Mouse (Mus musculus): ENCODE measurements at regions not wholly inside any gene's neighbourhood (a gene's known extent, or its start where the extent isn't known, plus 50 kb on each side); places are given as distances from the start of the nearest gene placed in this dataset.

DNA sequence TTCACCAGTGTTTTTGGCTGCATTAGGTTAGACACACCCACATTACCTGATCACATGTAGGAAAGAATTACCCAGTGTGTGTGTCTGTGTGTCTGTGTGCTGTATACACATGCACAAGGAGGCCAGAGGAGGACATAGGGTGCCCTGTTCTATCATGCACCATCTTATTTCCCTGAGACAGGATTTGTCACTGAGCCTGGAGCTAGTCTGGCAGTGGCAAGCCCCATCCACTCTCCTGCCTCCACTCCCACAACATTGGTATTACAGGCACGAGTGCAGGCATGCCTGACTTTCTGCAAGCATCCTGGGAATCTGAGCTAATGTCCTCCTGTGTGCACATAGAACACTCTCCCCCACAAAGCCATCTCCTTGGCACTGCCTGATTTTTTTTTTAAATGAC, 162.1 kb upstream of the Cops8 start:
- DNase-seq, result no peak
- intact Hi-C loops (cut with DNase I; ENCODE audit: low total_unique reads), result no loop called here

DNA sequence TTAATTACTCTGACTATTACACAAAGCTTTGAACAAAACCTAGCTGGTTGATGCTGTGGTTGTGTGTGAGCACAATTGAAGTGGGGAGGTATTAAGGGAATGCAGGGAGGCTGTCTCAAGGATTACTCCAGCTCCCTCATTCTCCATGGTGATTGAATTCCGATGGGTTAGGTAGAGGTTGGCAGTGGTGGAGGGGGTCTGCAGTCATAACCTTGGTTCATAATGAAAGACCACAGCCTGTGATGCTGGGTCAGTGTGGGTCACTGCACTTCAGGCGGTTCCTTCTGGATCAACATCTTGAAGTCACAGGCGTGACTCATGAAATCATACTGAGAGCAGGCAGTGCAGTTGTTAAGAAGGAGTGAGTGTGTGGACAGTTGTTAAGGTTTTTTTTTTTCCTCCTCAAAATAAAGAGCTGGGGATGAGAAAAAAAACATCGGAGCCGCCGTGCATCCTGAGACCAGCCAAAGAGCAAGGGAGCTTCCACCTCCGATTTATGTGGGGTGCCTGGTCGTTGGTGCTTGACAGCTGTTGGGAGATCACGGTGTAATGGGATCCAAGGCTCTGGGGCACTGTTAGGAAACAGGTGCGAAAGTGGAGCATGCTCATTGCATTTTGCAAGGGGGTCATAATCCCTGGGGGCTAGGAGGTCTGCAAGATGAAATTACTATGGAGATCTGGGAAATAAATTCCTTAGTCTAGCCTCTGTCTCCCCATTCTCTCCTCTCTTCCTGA, 161.5 kb upstream of the Cops8 start:
- intact Hi-C loops (cut with DNase I; ENCODE audit: low total_unique reads), result no loop called here
- no peak for DNase-seq

GRCm38 (mm10) chr1:90442250-90443240, 160.2 kb upstream of the Cops8 start:
- intact Hi-C loops (cut with DNase I; ENCODE audit: low total_unique reads), result no loop called here
- DNase-seq, result no peak

DNA sequence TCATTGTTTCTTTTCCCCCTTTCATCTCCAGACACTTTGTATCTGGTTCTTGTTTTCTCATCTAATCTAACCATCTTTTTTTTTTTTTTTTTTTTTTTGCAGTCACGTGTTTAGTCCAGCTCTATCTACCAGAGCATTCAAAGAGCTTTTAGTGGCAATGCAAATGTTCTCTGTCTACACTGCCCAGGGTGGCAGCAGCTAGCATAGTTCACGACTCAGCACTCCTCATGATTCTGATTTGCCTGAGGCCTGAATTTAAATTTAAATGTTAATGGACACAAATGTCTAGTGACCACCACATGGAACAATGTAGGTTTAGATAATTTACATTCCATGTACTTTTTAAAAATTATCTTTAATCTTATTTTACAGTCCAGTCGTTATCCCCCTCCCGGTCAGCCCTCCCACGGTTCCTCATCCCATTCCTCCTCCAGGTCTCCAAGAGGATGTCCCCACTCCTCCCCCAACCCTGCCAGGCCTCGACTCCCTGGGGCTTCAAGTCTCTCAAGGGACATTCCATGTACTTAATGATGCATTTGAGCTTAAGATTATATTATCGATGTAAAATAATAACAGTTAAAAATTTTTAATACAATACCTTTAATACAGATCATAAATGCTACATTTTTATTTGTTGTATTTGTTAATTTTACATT, 153.1 kb upstream of the Cops8 start:
- intact Hi-C loops (cut with DNase I; ENCODE audit: low total_unique reads), result no loop called here

DNA sequence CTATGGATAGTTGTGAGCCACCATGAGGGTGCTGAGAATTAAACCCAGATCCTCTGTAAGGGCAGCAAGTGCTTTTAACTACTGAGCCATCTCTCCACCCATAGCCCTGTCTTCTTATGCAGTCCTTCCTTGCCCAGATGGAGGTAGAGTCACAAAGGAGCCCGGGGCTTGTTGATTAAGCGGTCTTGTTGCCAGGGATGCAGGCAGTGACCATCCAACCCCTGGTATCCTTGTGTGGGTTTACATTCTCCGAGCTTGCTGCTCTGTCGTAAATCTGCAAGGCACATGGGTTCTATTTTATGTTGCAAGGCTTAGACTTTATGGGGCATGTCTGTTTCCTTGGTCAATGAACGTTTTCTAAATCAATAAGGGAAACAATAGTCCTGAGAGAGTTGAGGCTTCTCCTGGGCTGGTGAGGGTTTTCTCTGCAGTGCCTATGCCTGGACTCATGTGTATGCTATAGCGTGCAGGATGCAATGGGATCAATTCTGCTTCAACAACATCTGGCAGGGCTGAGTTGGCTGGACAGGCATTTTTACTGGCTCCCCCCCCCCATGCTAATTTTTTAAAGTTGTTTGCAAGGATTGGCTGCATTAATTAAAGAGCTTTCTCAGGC, 150.7 kb upstream of the Cops8 start:
- intact Hi-C loops (cut with DNase I; ENCODE audit: low total_unique reads), result no loop called here

More for the DNA sequence above, 153.1 kb upstream of the Cops8 start:
- no peak for DNase-seq

GRCm38 (mm10) chr1:90454263-90454662, 148.5 kb upstream of the Cops8 start:
- DNase-seq, result no peak
- intact Hi-C loops (cut with DNase I; ENCODE audit: low total_unique reads), result no loop called here

More for the DNA sequence above, 150.7 kb upstream of the Cops8 start:
- no peak for DNase-seq

DNA sequence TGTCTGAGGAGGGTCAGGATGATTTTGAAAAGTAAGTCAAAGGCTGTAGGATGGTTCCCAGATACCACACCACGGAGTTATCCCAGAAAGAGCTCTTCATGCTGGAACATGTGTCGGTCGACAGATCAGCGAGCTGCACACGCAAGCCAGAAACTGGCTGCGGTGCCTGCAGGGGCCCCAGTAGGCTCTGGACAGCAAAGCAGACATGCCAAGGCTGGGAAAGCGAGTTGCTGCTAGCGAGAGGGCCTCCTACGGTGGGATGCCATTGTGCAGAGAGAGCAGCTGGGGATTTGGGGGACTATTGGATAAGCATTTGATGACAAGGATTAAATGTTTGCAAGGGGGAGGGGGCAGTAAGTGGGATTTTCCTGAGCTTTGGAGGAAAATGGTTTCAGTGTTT, 145.4 kb upstream of the Cops8 start:
- intact Hi-C loops (cut with DNase I; ENCODE audit: low total_unique reads), result no loop called here
- DNase-seq, result no peak

GRCm38 (mm10) chr1:90458176-90458575, 144.6 kb upstream of the Cops8 start:
- DNase-seq, result no peak
- intact Hi-C loops (cut with DNase I; ENCODE audit: low total_unique reads), result no loop called here

DNA sequence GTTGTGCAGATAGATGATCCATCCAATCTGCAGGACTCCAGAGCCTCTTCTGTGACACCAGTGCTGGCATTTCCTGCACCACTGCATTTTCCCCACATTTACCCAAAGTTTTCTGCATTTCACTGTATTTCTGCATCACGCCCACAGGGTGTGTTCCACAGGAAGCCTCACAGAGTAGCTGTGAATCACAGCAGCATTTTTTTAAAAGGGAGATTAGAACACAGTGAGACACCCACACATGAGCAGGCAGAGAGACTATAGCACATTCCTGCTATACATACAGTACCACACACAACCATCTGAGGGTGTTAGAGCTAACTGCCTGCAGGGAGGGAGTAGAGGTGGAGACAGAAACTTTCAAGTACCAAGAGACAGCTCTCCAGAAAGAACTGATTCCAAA, 141.1 kb upstream of the Cops8 start:
- intact Hi-C loops (cut with DNase I; ENCODE audit: low total_unique reads), result no loop called here
- no peak for DNase-seq

GRCm38 (mm10) chr1:90463302-90463701, 139.5 kb upstream of the Cops8 start:
- no peak for DNase-seq
- intact Hi-C loops (cut with DNase I; ENCODE audit: low total_unique reads), result no loop called here

DNA sequence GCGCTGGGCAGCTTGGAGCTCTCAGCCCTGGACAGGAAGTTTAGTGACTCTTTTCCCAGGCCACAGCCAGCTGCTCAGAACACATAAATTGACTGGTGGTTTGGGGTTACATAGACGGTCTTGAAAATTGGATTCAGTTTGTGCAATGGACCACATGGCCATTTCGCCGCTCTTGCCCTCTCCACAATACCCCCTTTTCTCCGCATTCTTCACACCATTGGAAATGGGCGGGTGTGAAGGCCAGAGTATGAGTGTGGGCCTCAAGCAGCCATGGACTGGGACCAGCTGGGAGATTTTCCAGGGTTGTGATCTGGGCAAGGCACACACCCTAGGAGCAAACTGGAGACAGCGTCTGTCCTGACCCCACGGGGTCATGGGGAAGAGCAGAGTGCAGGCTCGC, 135.1 kb upstream of the Cops8 start:
- no peak for DNase-seq
- intact Hi-C loops (cut with DNase I; ENCODE audit: low total_unique reads), result no loop called here

DNA sequence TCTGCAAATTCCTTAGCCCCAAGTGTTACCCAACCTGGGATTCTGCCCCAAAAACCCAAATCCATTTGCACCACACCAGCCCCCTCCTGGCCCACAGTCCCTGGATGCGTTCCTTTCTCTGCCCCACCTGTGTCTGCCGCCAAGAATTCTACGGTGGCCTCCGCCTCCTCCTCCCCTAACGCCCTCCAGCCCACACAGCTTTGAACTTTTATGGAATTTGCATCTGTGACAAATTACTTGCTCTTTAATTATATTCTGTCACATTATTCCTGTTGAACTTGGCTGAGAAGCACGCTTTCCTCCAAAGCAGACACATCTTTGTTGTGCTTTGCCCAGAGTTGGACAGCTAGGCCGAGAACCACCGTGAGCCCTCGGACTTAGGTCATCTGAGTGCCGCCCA, 131.8 kb upstream of the Cops8 start:
- DNase-seq, result no peak
- intact Hi-C loops (cut with DNase I; ENCODE audit: low total_unique reads), result no loop called here

- DNase-seq, result no peak
- intact Hi-C loops (cut with DNase I; ENCODE audit: low total_unique reads), result no loop called here
Observed at GRCm38 (mm10) chr1:90471806-90472205, 131.0 kb upstream of the Cops8 start.

DNA sequence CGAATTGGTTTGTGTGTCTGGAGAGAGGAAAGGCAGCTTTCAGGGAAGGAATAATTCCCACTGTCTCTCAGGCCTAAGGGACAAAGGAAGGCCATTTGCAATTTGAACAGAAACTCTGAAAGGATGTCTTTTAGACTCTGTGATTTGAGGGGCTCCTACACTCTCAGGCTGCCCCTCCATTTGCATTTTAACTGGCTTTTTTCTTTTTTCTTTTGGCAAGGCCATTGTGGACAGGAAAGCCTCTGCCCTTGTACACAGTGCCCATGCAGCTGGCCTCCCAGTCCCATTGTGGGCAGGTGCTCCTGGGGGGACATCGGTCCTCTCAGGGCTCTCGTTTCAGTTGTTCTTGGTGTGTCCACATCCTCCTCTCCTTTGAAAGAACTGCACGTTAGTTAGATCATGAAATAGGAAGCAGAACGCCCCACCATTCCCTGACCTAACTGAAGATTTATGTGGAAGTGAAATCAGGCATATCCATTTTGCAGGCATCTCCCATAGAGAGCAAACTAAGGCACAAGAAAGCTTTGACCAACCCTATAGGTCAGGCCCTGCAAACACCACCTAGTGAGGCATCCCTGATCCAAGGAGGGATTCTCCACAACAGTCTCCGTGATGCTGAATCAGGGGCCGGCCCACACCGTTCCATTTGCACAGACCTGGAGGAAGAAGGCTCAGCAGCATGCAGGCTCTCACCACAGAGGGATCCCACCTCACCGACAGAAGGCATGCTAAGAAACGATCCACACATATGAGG, 127.5 kb upstream of the Cops8 start:
- intact Hi-C loops (cut with DNase I; ENCODE audit: low total_unique reads), result no loop called here
- no peak for DNase-seq

GRCm38 (mm10) chr1:90476556-90477243, 126.1 kb upstream of the Cops8 start:
- intact Hi-C loops (cut with DNase I; ENCODE audit: low total_unique reads), result no loop called here
- no peak for DNase-seq

- intact Hi-C loops (cut with DNase I; ENCODE audit: low total_unique reads), result no loop called here
- DNase-seq, result no peak
Observed at GRCm38 (mm10) chr1:90478839-90479238, 123.9 kb upstream of the Cops8 start.

- DNase-seq, result no peak
- intact Hi-C loops (cut with DNase I; ENCODE audit: low total_unique reads), result no loop called here
Observed at GRCm38 (mm10) chr1:90481247-90481646, 121.5 kb upstream of the Cops8 start.

DNA sequence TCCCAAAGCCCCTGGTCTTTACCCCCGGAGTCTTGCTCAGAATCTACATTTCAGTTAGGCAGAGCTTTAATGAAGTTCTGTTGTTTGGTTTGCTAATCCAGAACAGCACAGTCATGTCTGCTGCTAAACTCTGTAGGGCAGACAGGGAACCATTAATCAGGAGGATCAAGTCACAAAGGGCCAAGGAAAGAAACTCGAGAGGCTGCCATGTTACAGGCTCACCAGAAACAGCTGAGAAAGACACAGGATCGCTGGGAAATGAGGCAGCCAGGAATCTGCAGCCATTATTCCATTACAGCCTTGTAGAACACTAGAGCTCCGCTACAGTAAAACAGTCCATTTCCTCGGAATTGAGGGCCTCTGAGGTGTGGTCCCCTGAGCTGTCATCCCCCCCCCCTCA, 121.1 kb upstream of the Cops8 start:
- DNase-seq, result no peak
- intact Hi-C loops (cut with DNase I; ENCODE audit: low total_unique reads), result no loop called here
